Mouse (Mus musculus): ENCODE measurements around the gene Sall1. TPM values are rescaled to one million over a fixed set of nuclear protein-coding genes. Genes with fewer than 3 reads are reported as not detected.

Sall1 gene
- polyA plus RNA-seq, 1 experiment from 2014 or later, result 17.8 TPM

DNA sequence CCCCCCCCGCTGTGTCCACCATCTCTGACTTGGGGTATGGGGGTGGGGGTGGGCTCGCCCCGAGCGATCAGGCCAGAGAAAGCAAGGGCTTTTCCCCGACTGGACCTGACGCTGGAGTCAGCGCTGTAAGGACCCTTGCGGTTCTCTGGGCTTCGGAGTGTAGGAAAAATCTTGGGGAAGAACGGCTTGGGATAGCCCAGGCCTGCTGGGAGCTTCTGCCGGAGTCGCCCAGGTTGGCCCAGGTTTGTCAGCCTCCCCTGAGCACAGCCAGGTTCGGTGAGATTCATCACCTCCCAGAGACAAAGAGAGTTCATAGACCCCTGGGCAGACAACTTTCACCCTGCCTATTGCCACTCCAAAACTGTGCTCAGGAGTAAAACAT lies 17.8 kb downstream of the Sall1 start:
- peaks cover 36% of the 10 kb centered on the region for H3K36me3 ChIP-seq
- H3K4me1 ChIP-seq (replicated peaks), result peaks cover 54% of the 10 kb centered on the region
- H3K9me3 ChIP-seq, result no peaks in the 10 kb centered on the region
- peaks cover 49% of the 10 kb centered on the region for H3K27me3 ChIP-seq (ENCODE audit: insufficient read depth, poor library complexity, severe bottlenecking)
- no peak for DNase-seq (ENCODE audit: low spot score)
- WGBS, result 5% methylated on average over 13 of the region's 13 CpGs
- peak overlapping the region; percentile 50 for H3K4me3 ChIP-seq
- peak overlapping the region; percentile 78 for H3K27ac ChIP-seq

DNA sequence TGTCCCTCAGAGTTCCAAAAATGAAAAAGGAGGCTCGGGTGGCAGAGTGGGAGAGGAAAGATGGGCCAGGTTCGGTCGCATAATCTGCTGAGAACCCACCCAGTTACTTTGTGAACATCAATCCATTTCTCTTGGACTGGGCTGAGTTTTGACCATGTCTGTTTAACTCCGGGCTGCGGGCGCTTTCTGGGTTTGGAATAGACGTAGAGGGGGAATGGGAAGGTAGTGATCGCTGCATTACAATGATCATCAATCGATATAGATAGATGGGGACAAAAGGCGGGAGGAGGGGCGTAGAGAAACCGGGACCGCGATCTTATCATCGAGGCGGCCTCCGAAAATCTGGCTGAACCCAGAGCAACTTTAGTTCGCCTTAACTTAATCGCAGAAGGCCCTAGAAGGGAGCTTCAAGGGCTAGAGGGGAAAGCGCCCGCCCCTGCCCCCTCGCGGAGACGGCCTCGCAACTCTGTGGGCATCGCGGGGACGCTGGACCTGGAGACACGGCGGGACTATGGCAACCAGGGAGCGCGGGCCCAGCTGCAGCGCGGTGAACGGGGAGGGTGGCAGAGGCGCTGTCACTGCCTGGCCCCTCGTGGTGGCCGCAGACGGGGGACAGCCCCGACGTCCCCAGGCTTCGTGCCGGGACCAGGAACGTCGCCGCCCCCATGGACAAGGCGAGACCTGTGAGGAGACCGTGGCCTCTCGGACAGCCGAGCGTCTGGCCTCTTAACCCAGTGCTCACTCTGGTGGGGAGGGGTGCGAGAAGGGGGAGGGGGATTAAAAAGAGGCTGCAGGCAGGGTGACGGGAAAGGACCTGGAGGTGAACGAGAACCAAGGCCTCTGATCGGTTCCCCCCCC lies 18.5 kb downstream of the Sall1 start:
- H3K27me3 ChIP-seq (ENCODE audit: insufficient read depth, poor library complexity, severe bottlenecking), result peaks cover 52% of the 10 kb centered on the region
- peaks cover 60% of the 10 kb centered on the region for H3K4me1 ChIP-seq (replicated peaks)
- peak overlapping the region; percentile 78 for H3K27ac ChIP-seq
- 3% methylated on average over 55 of the region's 55 CpGs for WGBS
- H3K36me3 ChIP-seq, result peaks cover 30% of the 10 kb centered on the region
- H3K9me3 ChIP-seq, result no peaks in the 10 kb centered on the region
- DNase-seq (ENCODE audit: low spot score), result peak; percentile 75
- peak overlapping the region; percentile 50 for H3K4me3 ChIP-seq

- Histone ChIP-seq H3K9me3 (no peaks in the 10 kb centered on the region), H3K27ac (no peak overlapping the region), H3K4me3 (no peak overlapping the region), H3K4me1 (replicated peaks) (peaks cover 61% of the 10 kb centered on the region), H3K27me3 (ENCODE audit: insufficient read depth, poor library complexity, severe bottlenecking) (peaks cover 52% of the 10 kb centered on the region), H3K36me3 (peaks cover 23% of the 10 kb centered on the region)
- DNase-seq (ENCODE audit: low spot score), result no peak
- WGBS, result 19% methylated on average over 6 of the region's 6 CpGs
These were observed 19.2 kb downstream of the Sall1 start for GRCm38 (mm10) chr8:89024796-89025195.

DNA sequence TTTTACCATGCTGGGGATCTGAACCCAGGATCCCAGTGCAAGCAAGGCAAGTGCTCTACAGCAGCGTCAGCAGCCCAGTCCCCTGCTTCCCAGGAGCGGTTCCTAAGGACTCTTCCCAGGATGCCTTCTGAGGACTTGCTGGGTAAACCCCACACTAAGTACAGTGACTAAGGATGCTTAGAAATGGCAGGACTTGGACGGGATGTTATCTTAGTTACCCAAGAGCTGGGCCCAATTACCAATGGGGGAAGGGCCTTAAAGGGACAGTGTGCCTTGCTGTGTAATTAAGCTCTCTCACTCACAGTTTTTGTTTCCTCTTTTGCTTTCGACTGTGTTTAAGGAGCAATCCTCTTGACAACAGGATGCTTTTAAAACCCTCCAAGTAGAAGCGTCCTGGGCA lies 22.8 kb downstream of the Sall1 start:
- WGBS, result 16% methylated on average over 5 of the region's 5 CpGs
- Histone ChIP-seq H3K27me3 (ENCODE audit: insufficient read depth, poor library complexity, severe bottlenecking) (peaks cover 38% of the 10 kb centered on the region), H3K4me3 (no peak overlapping the region), H3K36me3 (no peaks in the 10 kb centered on the region), H3K9me3 (no peaks in the 10 kb centered on the region), H3K4me1 (replicated peaks) (peaks cover 44% of the 10 kb centered on the region), H3K27ac (no peak overlapping the region; the same call in 1 of the 2 replicates)
- DNase-seq (ENCODE audit: low spot score), result no peak

DNA sequence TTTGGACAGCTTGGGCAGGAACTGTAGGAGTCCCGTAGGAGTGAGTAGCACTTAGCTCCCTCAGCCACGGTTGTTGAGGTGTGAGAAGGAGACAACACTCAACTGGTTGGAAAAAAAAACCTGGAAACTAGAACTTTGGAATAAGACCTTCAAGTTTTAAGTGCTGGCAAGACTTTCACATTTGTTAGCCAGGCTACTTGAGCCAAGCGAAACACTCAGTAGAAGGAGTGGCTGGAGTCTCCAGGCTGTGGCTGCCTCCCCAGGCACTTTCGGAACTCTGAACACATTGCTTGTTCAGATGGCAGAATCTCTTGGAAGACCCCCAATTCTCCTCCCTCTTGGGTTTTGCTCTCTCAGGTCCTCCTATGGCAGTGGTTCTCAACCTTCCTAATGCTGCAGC lies 26.1 kb downstream of the Sall1 start:
- no peak for DNase-seq (ENCODE audit: low spot score)
- Histone ChIP-seq H3K27me3 (ENCODE audit: insufficient read depth, poor library complexity, severe bottlenecking) (peaks cover 21% of the 10 kb centered on the region), H3K4me1 (replicated peaks) (peaks cover 32% of the 10 kb centered on the region), H3K9me3 (no peaks in the 10 kb centered on the region), H3K36me3 (no peaks in the 10 kb centered on the region), H3K4me3 (no peak overlapping the region), H3K27ac (no peak overlapping the region)
- 78% methylated on average over 4 of the region's 4 CpGs for WGBS

DNA sequence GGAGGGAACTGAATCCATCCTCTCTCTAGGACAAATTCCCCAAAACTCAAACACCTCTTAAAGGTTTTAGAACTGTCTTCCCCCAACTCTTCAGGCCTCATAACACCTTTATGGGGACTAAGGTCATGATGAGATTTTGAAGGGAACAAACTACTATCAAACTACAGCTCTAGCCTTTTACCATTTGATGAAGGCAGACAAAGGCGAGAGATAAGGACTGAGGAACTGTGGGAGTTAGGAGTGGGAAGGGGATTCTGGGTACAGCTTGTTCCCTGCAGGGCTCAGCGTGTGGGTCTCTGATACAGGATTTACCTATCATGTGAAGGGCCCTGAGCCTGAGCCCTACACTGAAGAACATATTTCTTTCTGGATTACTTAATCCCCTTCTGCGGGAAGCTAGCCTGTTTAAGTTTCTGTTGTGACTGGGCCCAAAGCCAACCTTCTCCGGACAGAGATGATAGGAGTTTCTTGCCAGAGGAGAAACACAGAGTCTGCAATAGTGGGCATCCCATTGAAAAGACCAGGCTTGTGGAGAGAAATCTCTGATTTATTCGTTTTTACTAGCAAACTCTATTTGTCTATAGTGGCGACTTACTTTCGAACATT lies 27.4 kb downstream of the Sall1 start:
- 90% methylated on average over 7 of the region's 7 CpGs for WGBS
- DNase-seq (ENCODE audit: low spot score), result no peak

DNA sequence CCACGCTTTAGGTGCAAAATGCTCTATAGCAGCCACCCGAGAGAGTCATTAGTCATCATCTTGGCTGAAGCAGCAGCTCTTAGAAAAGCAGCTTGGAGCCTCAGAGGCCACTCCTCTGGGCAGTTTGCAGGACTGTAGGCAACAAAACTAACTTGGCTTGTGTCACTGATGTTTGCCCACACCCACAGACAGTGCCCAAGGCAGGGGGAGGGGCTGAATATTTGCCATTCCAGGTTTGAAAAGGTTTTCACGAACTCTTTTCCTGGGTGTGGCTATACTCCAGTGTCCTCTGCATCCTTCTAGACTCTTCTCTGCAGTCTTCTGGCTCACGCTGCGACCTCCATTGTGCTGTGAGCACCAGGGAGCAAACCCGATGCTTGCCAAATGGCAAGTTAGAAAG lies 28.4 kb downstream of the Sall1 start:
- Histone ChIP-seq H3K27ac (no peak overlapping the region), H3K4me3 (no peak overlapping the region), H3K4me1 (replicated peaks) (peaks cover 25% of the 10 kb centered on the region), H3K9me3 (no peaks in the 10 kb centered on the region), H3K36me3 (no peaks in the 10 kb centered on the region), H3K27me3 (ENCODE audit: insufficient read depth, poor library complexity, severe bottlenecking) (peaks cover 12% of the 10 kb centered on the region)
- WGBS, result 74% methylated on average over 6 of the region's 6 CpGs
- no peak for DNase-seq (ENCODE audit: low spot score)

More for the DNA sequence above, 27.4 kb downstream of the Sall1 start:
- Histone ChIP-seq H3K27me3 (ENCODE audit: insufficient read depth, poor library complexity, severe bottlenecking) (peaks cover 16% of the 10 kb centered on the region), H3K9me3 (no peaks in the 10 kb centered on the region), H3K27ac (no peak overlapping the region), H3K36me3 (no peaks in the 10 kb centered on the region), H3K4me1 (replicated peaks) (peaks cover 35% of the 10 kb centered on the region), H3K4me3 (no peak overlapping the region)

DNA sequence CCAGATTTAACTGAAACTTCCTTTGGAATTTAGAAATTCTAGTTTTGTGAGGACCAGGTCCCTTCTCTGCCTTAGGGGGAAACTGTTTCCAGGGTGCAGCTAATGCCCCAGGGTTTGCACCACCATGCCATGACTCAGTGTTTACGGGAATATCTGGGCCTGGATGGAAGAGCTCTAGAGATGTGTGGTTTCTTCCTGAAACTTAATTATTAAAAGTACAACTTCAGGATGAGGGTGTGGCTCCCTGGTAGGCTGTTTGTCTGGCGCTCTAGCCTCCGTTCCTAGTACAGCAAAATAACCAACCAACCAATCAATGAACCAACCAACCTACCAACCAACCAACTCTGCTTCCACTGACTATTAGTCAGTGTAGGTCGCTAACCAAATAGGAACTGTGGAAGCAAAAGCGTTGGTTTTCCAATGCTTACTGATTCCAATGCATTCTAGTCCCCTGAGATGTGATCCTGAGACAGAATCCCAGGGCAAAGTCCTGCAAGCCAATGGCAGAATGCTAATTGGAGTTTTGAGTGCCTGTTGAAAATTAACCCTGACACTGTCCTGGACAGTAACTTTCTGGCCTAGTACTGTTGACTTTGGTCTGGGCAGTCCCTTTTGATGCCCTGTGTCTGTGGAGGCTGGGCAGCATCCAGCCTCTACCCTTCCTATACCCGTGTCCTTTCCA lies 31.0 kb downstream of the Sall1 start:
- WGBS, result 85% methylated on average over 6 of the region's 6 CpGs
- Histone ChIP-seq H3K4me1 (replicated peaks) (peaks cover 37% of the 10 kb centered on the region), H3K27me3 (ENCODE audit: insufficient read depth, poor library complexity, severe bottlenecking) (peaks cover 17% of the 10 kb centered on the region), H3K36me3 (no peaks in the 10 kb centered on the region), H3K9me3 (no peaks in the 10 kb centered on the region), H3K27ac (no peak overlapping the region), H3K4me3 (no peak overlapping the region)
- no peak for DNase-seq (ENCODE audit: low spot score)

DNA sequence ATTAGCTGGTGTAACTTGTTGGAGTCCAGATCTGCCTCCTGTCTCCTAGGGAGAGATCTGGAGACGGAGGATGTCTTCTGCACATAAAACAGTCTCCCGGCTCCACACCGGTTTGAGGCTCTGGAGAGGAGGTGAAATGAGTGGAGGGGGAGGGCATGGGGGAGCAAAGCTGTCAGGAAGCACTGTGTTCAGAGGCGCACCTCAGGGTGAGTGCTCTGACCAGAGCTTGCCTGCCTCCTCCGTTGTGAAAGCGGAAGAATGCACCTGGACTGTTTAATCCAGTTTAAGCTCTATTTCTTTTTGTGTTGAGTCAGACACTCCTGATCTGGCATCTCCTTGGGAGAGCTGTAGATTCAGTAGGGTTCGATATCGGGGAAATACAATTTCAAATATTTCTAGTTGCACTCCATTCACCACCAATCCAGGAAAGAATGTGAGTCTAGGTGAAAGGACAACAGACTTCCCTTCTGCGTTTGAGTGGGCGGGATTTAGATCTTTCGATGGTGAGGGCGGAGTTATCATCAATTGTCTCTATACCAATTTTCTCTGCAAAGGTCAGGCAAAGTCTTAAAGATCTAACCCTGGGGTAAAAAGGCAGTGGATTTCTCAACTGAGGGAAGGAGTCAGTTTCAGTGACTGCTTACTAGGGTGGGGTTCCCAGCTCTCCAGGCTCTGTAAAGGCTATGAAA lies 31.8 kb downstream of the Sall1 start:
- 30% methylated on average over 12 of the region's 12 CpGs for WGBS
- H3K27ac ChIP-seq, result no peak overlapping the region
- H3K4me3 ChIP-seq, result no peak overlapping the region
- H3K9me3 ChIP-seq, result no peaks in the 10 kb centered on the region
- H3K36me3 ChIP-seq, result no peaks in the 10 kb centered on the region
- H3K27me3 ChIP-seq (ENCODE audit: insufficient read depth, poor library complexity, severe bottlenecking), result peaks cover 25% of the 10 kb centered on the region
- no peak for DNase-seq (ENCODE audit: low spot score)
- peaks cover 41% of the 10 kb centered on the region for H3K4me1 ChIP-seq (replicated peaks)

- Histone ChIP-seq H3K27ac (peak overlapping the region; percentile 85), H3K36me3 (no peaks in the 10 kb centered on the region), H3K27me3 (ENCODE audit: insufficient read depth, poor library complexity, severe bottlenecking) (peaks cover 45% of the 10 kb centered on the region), H3K9me3 (no peaks in the 10 kb centered on the region), H3K4me1 (replicated peaks) (peaks cover 59% of the 10 kb centered on the region), H3K4me3 (no peak overlapping the region)
- WGBS, result 19% methylated on average over 6 of the region's 7 CpGs
- DNase-seq (ENCODE audit: low spot score), result no peak
These were observed 35.2 kb downstream of the Sall1 start for GRCm38 (mm10) chr8:89008784-89009183.

DNA sequence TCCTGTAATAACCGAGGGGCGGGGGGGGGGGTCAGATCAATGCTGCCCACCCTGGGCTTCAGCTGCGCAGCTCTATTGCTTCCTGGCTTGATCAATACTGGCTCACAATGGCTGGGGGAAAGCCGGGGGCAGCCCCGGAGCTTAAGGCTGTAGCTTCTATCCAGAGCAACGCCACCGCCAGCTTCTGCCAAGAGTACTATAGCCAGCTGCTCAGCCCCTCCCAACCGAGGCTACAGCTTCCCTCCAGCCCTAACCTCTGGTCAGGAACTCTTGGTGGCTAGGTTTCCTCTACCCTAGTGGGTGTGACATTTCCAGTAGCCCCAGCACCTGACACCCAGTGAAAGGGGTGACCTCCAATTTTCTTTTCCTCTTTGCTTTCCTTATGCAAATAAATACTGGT lies 36.8 kb downstream of the Sall1 start:
- Histone ChIP-seq H3K4me1 (replicated peaks) (peaks cover 56% of the 10 kb centered on the region), H3K4me3 (peak overlapping the region; percentile 58), H3K27me3 (ENCODE audit: insufficient read depth, poor library complexity, severe bottlenecking) (peaks cover 52% of the 10 kb centered on the region), H3K9me3 (no peaks in the 10 kb centered on the region), H3K36me3 (no peaks in the 10 kb centered on the region), H3K27ac (peak overlapping the region; percentile 85)
- WGBS, result 2% methylated on average over 8 of the region's 8 CpGs
- peak; percentile 64 for DNase-seq (ENCODE audit: low spot score)

- Histone ChIP-seq H3K4me3 (peak overlapping the region; percentile 58), H3K27ac (peak overlapping the region; percentile 85), H3K4me1 (replicated peaks) (peaks cover 57% of the 10 kb centered on the region), H3K27me3 (ENCODE audit: insufficient read depth, poor library complexity, severe bottlenecking) (peaks cover 59% of the 10 kb centered on the region), H3K9me3 (no peaks in the 10 kb centered on the region), H3K36me3 (no peaks in the 10 kb centered on the region)
- peak; percentile 71 for DNase-seq (ENCODE audit: low spot score)
- WGBS, result under 1% methylated on average over 34 of the region's 34 CpGs
These were observed 37.5 kb downstream of the Sall1 start for GRCm38 (mm10) chr8:89006426-89006825.

All from hindbrain, embryonic 10.5 days (tissue).